Mouse (Mus musculus): ENCODE measurements around the gene Gm27027. TPM values are rescaled to one million over a fixed set of nuclear protein-coding genes. Genes with fewer than 3 reads are reported as not detected.

Gm27027 gene
- not detected in 2 replicates for polyA plus RNA-seq (2015; fragmentation: Nextera tagmentation; extraction: Ambion mirVana)

DNA sequence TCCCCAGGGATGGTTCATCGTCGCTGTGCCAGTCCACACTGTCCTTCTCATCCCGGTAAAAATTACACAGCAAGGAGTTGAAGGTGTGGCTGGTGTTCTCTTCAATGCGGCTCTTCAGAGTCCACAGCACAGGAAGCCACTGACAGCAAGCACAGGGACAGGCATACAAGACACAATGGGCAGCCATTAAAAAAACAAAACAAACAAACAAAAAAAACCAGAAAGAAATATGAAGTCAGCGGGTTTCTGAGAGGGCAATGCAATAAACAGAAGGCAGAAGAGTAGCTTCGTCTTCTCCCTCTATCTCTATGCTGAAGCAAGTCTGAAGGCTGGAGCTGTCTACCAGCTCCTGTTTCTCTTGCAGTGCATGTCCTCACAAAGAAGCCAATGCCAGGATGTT is at the start of gene Gm27027:
Gene Gm27027 (minus strand): TSS at position 101 of the 400 bp plus-strand sequence.
- no peaks in the 10 kb centered on the region for H3K9me3 ChIP-seq (replicated peaks)
- no peak within 1 kb of the TSS for H3K4me2 ChIP-seq (replicated peaks)
- H3K4me3 ChIP-seq (replicated peaks): no peak within 1 kb of the TSS
- ATAC-seq (ENCODE audit: insufficient number of reproducible peaks, low FRiP score, low TSS enrichment, low read depth): no peak
- H3K9ac ChIP-seq: no peak within 1 kb of the TSS
- H3K36me3 ChIP-seq: peaks cover 82% of the 10 kb centered on the region
- no peaks in the 10 kb centered on the region for H3K4me1 ChIP-seq
- 94% methylated on average over 6 of the region's 6 CpGs for WGBS
- H3K27me3 ChIP-seq: no peaks in the 10 kb centered on the region
- H3K27ac ChIP-seq (replicated peaks): no peak within 1 kb of the TSS

DNA sequence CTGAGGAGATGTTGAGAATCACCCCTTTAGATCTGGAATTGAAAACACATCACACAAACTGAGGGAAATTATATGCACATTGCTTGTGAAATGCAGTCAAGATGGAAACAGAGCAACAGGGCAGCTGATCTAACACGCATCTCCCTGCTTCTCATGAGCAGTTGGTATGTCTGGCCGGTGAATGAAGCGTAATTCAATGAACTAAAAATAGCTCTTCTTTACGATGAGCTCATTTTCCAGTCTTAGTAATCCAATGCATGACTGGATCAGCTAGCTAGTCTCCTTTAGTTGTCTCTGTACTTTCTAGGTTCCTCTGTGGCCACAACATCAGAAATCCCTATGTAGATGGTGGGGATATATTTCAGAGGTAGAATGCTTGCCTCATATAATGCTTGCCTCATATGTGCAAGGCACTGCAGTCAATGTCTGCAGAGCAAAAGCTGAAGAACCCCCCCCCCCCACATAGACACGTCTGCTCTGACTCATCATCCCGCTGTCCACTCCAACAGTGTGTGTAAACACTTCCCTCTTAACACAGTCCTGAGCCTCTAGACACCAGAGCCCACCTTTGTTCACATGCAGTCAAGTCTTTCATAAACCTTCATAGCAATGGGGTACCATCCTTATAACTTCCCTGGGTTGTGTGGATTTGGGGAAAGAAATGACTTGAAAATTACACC is 49.4 kb upstream of the Gm27027 start:
- Histone ChIP-seq H3K4me2 (replicated peaks) (no peak overlapping the region), H3K4me3 (replicated peaks) (no peak overlapping the region), H3K27ac (replicated peaks) (peak overlapping the region; percentile 17; the same call in 1 of the 2 replicates), H3K27me3 (no peaks in the 10 kb centered on the region), H3K36me3 (0 out of 2 replicates have a peak, but pooled peaks cover 4% of the 10 kb centered on the region), H3K9me3 (replicated peaks) (no peaks in the 10 kb centered on the region), H3K4me1 (peaks cover 10% of the 10 kb centered on the region; the same call in 1 of the 2 replicates), H3K9ac (no peak overlapping the region)
- ATAC-seq (ENCODE audit: insufficient number of reproducible peaks, low FRiP score, low TSS enrichment, low read depth): no peak
- WGBS: 36% methylated on average over 6 of the region's 6 CpGs

GRCm38 (mm10) chr2:94044174-94044573 is 48.0 kb upstream of the Gm27027 start:
- H3K36me3 ChIP-seq: 0 out of 2 replicates have a peak, but pooled peaks cover 4% of the 10 kb centered on the region
- ATAC-seq (ENCODE audit: insufficient number of reproducible peaks, low FRiP score, low TSS enrichment, low read depth): no peak
- H3K4me1 ChIP-seq: 0 out of 2 replicates have a peak, but pooled peaks cover 6% of the 10 kb centered on the region
- no peaks in the 10 kb centered on the region for H3K9me3 ChIP-seq (replicated peaks)
- no peak overlapping the region for H3K9ac ChIP-seq
- H3K4me2 ChIP-seq (replicated peaks): no peak overlapping the region
- whole genome bisulfite sequencing: 87% methylated on average over 2 of the region's 2 CpGs
- no peak overlapping the region for H3K4me3 ChIP-seq (replicated peaks)
- no peaks in the 10 kb centered on the region for H3K27me3 ChIP-seq
- H3K27ac ChIP-seq (replicated peaks): no peak overlapping the region

DNA sequence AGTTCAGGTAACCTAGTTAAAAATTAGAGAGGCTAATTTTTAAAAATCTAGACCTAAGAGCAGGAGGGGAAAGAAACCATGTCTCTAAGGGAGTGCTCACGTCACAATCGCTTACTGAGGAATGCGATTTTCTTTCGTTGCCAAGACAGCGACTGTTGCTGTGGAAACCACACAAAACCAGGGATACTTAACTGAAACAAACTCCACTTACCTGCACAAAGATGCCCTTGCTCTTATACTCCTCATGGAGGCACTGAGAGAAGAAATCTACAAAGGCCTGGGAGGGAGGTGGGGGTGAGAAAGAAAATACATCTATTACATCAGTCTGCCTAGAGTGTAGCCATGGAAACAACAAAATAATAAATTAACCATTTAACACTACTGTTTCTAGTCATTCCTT is 47.5 kb upstream of the Gm27027 start:
- 0 out of 2 replicates have a peak, but pooled peaks cover 4% of the 10 kb centered on the region for H3K36me3 ChIP-seq
- no peak overlapping the region for H3K9ac ChIP-seq
- no peak for ATAC-seq (ENCODE audit: insufficient number of reproducible peaks, low FRiP score, low TSS enrichment, low read depth)
- no peak overlapping the region for H3K27ac ChIP-seq (replicated peaks)
- no peak overlapping the region for H3K4me2 ChIP-seq (replicated peaks)
- H3K9me3 ChIP-seq (replicated peaks): no peaks in the 10 kb centered on the region
- no peak overlapping the region for H3K4me3 ChIP-seq (replicated peaks)
- WGBS: 47% methylated on average over 5 of the region's 5 CpGs
- H3K27me3 ChIP-seq: no peaks in the 10 kb centered on the region
- 0 out of 2 replicates have a peak, but pooled peaks cover 1% of the 10 kb centered on the region for H3K4me1 ChIP-seq

GRCm38 (mm10) chr2:94042461-94042860 is 46.3 kb upstream of the Gm27027 start:
- Histone ChIP-seq H3K9me3 (replicated peaks) (no peaks in the 10 kb centered on the region), H3K9ac (no peak overlapping the region), H3K4me3 (replicated peaks) (no peak overlapping the region), H3K36me3 (0 out of 2 replicates have a peak, but pooled peaks cover 4% of the 10 kb centered on the region), H3K27me3 (no peaks in the 10 kb centered on the region), H3K27ac (replicated peaks) (no peak overlapping the region), H3K4me2 (replicated peaks) (no peak overlapping the region), H3K4me1 (no peaks in the 10 kb centered on the region)
- no peak for ATAC-seq (ENCODE audit: insufficient number of reproducible peaks, low FRiP score, low TSS enrichment, low read depth)
- 95% methylated on average over 3 of the region's 3 CpGs for WGBS

DNA sequence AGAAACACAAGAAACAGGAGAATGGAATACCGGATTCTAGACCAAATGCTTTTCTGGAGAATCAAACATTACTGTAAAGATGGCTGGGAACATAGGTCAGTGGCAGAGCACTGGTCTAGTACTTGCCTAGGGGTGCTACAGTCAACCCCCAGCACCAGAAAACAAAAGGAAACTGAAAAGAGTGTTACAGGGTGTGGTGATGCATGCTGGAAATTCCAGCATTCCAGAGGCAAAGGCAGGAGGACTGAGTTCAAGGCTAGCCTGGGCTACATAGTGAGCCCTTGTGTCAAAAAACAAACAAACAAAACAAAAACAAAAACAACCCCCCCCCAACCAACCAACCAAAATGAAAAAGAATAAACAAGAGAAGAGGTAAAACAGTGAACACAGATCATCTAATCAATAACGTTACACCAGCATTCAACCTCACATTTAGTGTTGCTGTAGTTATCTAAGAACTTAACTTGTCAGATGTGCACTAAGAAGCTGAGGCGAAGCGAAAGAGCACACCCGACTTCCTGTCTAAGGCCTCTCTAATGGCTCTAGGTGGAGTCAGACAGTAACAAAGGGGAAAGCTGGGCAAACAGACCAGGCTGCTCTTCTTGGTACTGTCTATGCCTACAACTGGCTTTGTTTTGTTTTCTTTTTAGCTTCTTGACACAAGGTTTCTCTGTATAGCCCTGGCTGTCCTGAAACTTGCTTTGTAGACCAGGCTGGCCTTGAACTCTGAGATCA is 44.4 kb upstream of the Gm27027 start:
- Histone ChIP-seq H3K9ac (no peak overlapping the region), H3K9me3 (replicated peaks) (no peaks in the 10 kb centered on the region), H3K27ac (replicated peaks) (no peak overlapping the region), H3K4me3 (replicated peaks) (no peak overlapping the region), H3K27me3 (no peaks in the 10 kb centered on the region), H3K4me1 (no peaks in the 10 kb centered on the region), H3K36me3 (0 out of 2 replicates have a peak, but pooled peaks cover 4% of the 10 kb centered on the region), H3K4me2 (replicated peaks) (no peak overlapping the region)
- ATAC-seq (ENCODE audit: insufficient number of reproducible peaks, low FRiP score, low TSS enrichment, low read depth): no peak
- 84% methylated on average over 5 of the region's 5 CpGs for WGBS

DNA sequence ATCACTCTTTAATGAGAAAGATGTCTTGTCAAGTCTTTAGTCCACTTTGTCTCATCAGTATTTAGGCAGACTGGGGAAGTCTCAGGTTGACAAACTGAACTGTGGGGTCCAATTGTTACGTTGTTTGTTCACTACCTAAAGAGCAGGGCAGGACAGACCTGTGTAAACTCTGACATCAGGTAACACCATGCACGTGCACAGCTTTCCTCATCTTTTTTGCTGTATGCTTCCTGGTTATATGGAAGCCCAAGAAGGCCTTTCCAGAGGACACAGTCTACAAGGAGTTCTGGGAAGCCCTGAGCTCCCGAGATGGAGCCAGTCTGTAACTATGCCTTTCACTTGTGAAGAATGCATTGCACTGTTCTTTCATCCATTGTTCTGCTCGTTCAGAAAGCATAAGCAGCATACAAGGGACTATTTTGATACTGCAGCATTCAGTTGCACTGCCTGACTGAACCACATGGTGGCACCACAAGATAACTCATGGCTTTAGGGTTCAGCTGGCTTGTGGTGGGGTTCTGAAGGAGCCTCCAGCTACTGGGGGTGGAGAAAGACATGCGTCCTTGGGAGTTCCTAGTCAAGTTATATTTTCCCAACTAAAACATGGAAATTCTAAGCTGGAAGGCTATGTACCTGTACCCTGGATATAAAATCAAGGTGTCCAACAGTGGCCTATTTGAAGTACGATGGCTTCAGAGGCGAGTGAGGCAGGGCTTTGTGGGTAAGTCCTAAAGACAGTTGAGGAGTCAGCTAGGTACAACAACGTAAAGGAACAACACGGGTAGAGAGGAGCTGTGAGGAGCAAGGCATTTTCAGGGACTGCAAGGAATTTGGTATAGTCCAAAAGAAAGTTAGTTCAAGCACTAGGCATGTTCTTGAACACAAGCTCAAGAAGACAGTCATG is 39.5 kb upstream of the Gm27027 start:
- no peak overlapping the region for H3K9ac ChIP-seq
- H3K27me3 ChIP-seq: no peaks in the 10 kb centered on the region
- no peaks in the 10 kb centered on the region for H3K9me3 ChIP-seq (replicated peaks)
- no peak overlapping the region for H3K4me2 ChIP-seq (replicated peaks)
- H3K4me3 ChIP-seq (replicated peaks): no peak overlapping the region
- WGBS: 69% methylated on average over 9 of the region's 9 CpGs
- peak; percentile 60; the same call in 1 of the 2 replicates for ATAC-seq (ENCODE audit: insufficient number of reproducible peaks, low FRiP score, low TSS enrichment, low read depth)
- peaks cover 22% of the 10 kb centered on the region; the same call in 1 of the 2 replicates for H3K36me3 ChIP-seq
- no peaks in the 10 kb centered on the region for H3K4me1 ChIP-seq
- H3K27ac ChIP-seq (replicated peaks): no peak overlapping the region

DNA sequence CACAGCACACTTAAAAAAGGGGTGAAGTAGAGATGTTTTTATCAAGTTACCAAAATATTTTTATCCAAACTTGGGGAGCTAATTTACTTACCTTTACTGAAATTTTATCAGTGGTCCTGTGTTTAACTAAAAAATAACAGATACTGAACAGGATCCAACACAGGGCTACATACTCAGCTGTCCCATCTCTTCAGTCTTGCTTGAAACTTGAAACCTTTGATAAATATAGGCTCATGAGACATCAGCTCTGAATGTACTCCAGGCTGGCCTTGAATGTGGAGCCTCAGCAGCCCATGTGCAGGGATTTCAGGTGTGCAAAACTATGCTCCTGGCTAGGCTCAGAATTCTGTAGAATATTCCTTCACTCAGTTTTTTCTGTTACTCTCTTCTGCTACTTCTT is 34.4 kb upstream of the Gm27027 start:
- no peak overlapping the region for H3K27ac ChIP-seq (replicated peaks)
- peaks cover 22% of the 10 kb centered on the region; the same call in 1 of the 2 replicates for H3K36me3 ChIP-seq
- no peaks in the 10 kb centered on the region for H3K9me3 ChIP-seq (replicated peaks)
- no peak for ATAC-seq (ENCODE audit: insufficient number of reproducible peaks, low FRiP score, low TSS enrichment, low read depth)
- no peak overlapping the region for H3K9ac ChIP-seq
- no peaks in the 10 kb centered on the region for H3K27me3 ChIP-seq
- no peak overlapping the region for H3K4me2 ChIP-seq (replicated peaks)
- H3K4me3 ChIP-seq (replicated peaks): no peak overlapping the region
- no peaks in the 10 kb centered on the region for H3K4me1 ChIP-seq

DNA sequence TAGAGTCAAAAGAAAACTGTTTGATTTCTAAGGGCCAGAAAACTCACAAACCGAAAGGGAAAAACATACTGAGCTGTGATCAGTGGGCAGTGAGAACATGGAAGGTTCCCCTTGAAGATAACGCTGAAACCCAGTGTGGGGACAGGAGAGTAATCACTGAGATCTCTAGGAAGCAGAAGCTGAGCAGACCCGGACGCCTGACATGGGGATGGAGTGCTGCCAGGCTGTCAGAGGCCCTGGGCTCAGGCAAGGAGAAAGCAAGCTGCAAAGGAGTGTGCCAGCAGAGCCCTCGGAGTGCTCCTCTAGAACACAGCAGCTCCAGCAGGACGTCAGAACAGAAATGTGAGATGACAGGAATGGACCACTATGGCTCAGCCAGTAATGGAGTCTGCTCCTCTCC is 28.5 kb upstream of the Gm27027 start:
- no peak overlapping the region for H3K4me2 ChIP-seq (replicated peaks)

DNA sequence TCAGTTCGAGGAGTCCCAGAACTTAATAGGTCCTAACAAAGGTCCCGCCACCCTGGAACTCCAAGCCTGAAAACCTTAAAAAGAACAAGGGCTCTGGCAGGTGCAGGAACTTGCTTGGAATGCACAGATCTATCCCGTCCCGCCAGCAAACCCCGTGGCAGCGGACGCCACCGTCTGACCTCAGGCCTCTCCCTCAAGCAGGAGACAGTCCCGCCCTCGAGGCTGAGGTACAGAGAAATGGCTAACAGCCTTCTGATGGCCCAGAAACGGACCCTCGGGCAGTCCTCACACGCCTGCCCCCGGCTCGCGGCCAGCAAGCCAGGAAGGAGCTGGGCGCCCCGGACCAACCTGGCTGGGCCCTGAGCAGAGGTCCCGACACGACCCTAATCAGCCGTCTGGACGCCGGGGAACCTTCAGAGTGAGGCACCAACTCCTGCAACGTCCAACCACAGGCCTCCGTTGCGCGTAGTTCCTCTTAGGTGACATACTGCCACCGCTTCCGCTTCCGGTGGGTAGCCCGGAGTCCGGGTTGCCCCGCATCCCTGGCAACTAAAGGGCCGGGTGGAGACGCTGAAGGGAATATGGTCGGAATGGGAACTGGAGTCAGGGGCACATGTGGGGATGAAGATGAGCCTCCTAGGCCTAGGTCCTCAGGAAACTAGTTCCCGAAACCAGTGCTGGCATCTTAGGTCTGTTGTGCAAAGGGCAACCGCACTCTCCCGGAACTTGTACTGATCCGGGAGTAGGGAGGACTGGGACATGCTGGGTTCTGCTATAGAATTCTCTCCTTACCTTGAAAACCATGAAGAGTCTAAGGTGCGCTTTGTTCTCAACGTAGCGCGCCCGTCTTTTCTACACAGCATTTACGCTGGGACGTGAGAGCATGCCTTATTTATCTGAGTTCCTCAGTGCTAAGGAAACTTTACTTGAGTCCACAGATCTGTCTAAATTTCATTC is 14.5 kb upstream of the Gm27027 start, which contains the start of gene Alkbh3:
Gene Alkbh3 (minus strand): TSS at position 473 of the 957 bp plus-strand sequence.
- peak; percentile 95 for ATAC-seq (ENCODE audit: insufficient number of reproducible peaks, low FRiP score, low TSS enrichment, low read depth)
- Histone ChIP-seq H3K4me3 (replicated peaks) (peak within 1 kb of the TSS; percentile 74), H3K4me2 (replicated peaks) (peak within 1 kb of the TSS; percentile 80), H3K27ac (replicated peaks) (0 out of 2 replicates have a peak within 1 kb of the TSS, but pooled peaks have one; percentile 9), H3K9ac (peak within 1 kb of the TSS; percentile 61), H3K27me3 (no peaks in the 10 kb centered on the region), H3K9me3 (replicated peaks) (no peaks in the 10 kb centered on the region), H3K4me1 (peaks cover 23% of the 10 kb centered on the region; the same call in 1 of the 2 replicates), H3K36me3 (peaks cover 31% of the 10 kb centered on the region)
- WGBS: 4% methylated on average over 47 of the region's 47 CpGs

More for the DNA sequence above, 28.5 kb upstream of the Gm27027 start:
- 50% methylated on average over 6 of the region's 6 CpGs for WGBS
- Histone ChIP-seq H3K9me3 (replicated peaks) (no peaks in the 10 kb centered on the region), H3K36me3 (no peaks in the 10 kb centered on the region), H3K4me1 (no peaks in the 10 kb centered on the region), H3K4me3 (replicated peaks) (no peak overlapping the region), H3K9ac (no peak overlapping the region), H3K27ac (replicated peaks) (no peak overlapping the region), H3K27me3 (no peaks in the 10 kb centered on the region)
- ATAC-seq (ENCODE audit: insufficient number of reproducible peaks, low FRiP score, low TSS enrichment, low read depth): no peak
